Mouse (Mus musculus) spleen, adult 2 months (tissue): ENCODE measurements around the gene Inka2.

Source experiments
- CTCF ChIP-seq: fragments of 200-500 bp; IDR thresholded peaks from 2 replicates; pipeline ENCODE4 v1.5.1; 2011; ENCODE audit warnings: mild to moderate bottlenecking, inconsistent platforms; ENCODE audit not compliant: insufficient read depth, insufficient read length, insufficient replicate concordance; ENCODE audit errors: extremely low read depth
- POLR2A ChIP-seq: fragments of 200-500 bp; IDR thresholded peaks from 2 replicates; pipeline ENCODE4 v1.6.1; 2011; ENCODE audit warnings: low read depth, low read length, inconsistent platforms

- TF ChIP-seq POLR2A = no peak
- TF ChIP-seq CTCF = no peak
Measured at GRCm38 (mm10) chr3:105737070-105737469, 32.7 kb downstream of the Inka2 start.
